Mouse (Mus musculus) C2C12 (cell line): Measurements from ENCODE around the gene Myrf. TPM values are rescaled to one million over a fixed set of nuclear protein-coding genes. Genes with fewer than 3 reads are reported as not detected.
A peak's percentile ranks its signal among the peaks of the same experiment; 100 is the strongest.

Experiments used
- H3K27me3 ChIP-seq: one replicate; pipeline ENCODE4 v1.6.1; 2011; ENCODE audit not compliant: control insufficient read depth, insufficient read depth, insufficient read length
- H3K36me3 ChIP-seq: one replicate; pipeline ENCODE4 v1.6.1; 2011; ENCODE audit not compliant: control insufficient read depth, insufficient read depth
- H3K4me3 ChIP-seq: one replicate; pipeline ENCODE4 v1.5.1; 2011; ENCODE audit warnings: mild to moderate bottlenecking, control low read depth; ENCODE audit not compliant: poor library complexity, insufficient read depth, severe bottlenecking
- H3K79me2 ChIP-seq: one replicate; pipeline ENCODE4 v1.6.1; 2011; ENCODE audit not compliant: control insufficient read depth, insufficient read depth
- H3K79me3 ChIP-seq: one replicate; pipeline ENCODE4 v1.6.1; 2011; ENCODE audit warnings: low read depth, control low read depth
- H3ac ChIP-seq: one replicate; pipeline ENCODE3; 2011; ENCODE audit warnings: low read depth; ENCODE audit not compliant: control insufficient read depth, insufficient read length
- CEBPB ChIP-seq: IDR thresholded peaks from one replicate; pipeline ENCODE4 v1.6.1; 2011; ENCODE audit warnings: low read depth, mild to moderate bottlenecking, control low read depth, moderate library complexity
- CTCF ChIP-seq: IDR thresholded peaks from one replicate; pipeline ENCODE4 v1.5.1; 2011; ENCODE audit not compliant: control insufficient read depth, insufficient read depth, insufficient read length
- FOSL1 ChIP-seq: IDR thresholded peaks from one replicate; pipeline ENCODE4 v1.8.0; 2011; ENCODE audit warnings: mild to moderate bottlenecking, low read length; ENCODE audit not compliant: poor library complexity, insufficient read depth, severe bottlenecking
- MAX ChIP-seq: IDR thresholded peaks from one replicate; pipeline ENCODE4 v1.6.1; 2011; ENCODE audit warnings: mild to moderate bottlenecking, control low read depth
- MYOD1 ChIP-seq: IDR thresholded peaks from one replicate; pipeline ENCODE4 v1.6.1; 2011; ENCODE audit warnings: low read depth; ENCODE audit not compliant: control insufficient read depth, insufficient read length
- MYOG ChIP-seq: IDR thresholded peaks from one replicate; pipeline ENCODE4 v1.6.1; 2011; ENCODE audit not compliant: control insufficient read depth, insufficient read length; ENCODE audit errors: extremely low read depth
- USF1 ChIP-seq: IDR thresholded peaks from one replicate; pipeline ENCODE4 v1.6.1; 2011; ENCODE audit warnings: low read depth, mild to moderate bottlenecking, control low read depth, moderate library complexity
- polyA plus RNA-seq: library from polyadenylated mRNA; unstranded; fragments of >200 nt; fragmentation: generic; extraction: Trizol; gene quantifications from one replicate; pipeline ENCODE4 v1.2.1, GENCODE M21; 2012; ENCODE audit warnings: missing spikeins

Myrf gene
- polyA plus RNA-seq, 1 experiment = 0.21 TPM

DNA sequence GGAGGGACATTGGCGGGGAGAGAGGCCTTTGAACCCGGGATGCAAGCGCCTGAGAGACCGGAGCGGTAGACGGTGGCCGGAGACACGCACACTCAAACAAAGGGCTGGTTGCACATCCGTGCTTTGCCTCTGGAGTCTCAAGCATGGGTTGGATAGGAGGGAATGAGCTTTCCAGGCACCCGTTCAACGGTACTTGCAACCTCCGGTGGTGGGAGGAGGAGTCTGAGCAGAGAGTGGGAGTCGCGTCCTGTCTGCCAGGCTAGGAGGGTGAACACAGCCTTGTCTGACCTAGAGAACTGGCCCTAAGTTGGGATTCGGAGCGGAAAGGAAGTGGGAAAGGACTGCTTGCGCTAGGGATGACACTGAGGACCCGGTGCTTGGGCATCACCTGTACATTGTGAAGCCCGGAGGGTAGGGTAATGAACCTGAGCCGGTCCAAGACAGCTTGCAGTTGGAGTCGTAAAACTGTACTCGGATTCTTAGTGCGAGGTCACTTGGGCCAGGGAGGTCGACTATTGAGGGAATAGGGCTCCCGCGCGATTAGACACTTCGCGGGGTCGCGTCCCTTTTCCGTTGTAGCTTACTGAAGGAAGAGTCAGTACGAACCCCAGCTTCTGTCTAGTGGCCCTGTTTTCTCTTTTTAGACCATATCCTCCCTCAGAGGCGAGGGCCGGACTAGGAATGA, 57.1 kb downstream of the Myrf start:
- peaks cover 13% of the 10 kb centered on the region for H3K79me3 ChIP-seq

DNA sequence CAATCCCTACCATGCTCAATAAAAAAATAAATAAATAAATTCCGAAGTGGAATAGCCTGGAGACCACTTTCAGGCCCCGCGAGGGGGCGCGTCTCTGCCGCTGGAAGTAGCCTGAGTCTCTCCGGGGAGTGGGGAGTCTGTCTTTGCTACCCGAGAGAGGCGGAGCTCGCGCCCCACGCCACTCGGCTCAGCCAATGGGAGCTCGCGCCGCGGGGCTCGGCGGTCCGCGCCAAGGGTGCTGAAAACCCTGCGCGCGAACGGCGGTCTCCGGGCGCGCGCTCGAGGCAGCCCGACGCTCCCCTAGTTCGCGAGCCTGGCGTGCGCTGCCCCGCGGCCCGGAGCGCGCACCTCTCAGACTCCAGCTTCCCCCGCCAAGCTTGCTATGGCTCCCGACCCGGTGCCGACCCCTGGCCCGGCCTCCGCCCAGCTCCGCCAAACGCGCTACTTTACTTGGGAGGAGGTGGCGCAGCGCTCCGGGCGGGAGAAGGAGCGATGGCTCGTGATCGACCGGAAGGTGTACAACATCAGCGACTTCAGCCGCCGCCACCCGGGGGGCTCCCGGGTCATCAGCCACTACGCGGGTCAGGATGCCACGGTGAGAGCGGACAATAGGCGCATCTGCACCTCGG, 57.8 kb downstream of the Myrf start, which contains the start of gene Fads1:
Fads1 (plus strand) TSS at position 219 of the 629 bp plus-strand sequence.
- Histone ChIP-seq H3K27me3 (no peaks in the 10 kb centered on the region), H3ac (peak within 1 kb of the TSS; percentile 91)

More for the DNA sequence above, 57.1 kb downstream of the Myrf start:
- Histone ChIP-seq H3K4me3 (peak overlapping the region; percentile 92), H3K79me2 (peaks cover 35% of the 10 kb centered on the region), H3ac (peak overlapping the region; percentile 91), H3K36me3 (peaks cover 29% of the 10 kb centered on the region), H3K27me3 (no peaks in the 10 kb centered on the region)
- TF ChIP-seq CEBPB = no peak
- peak; percentile 2 for TF ChIP-seq MAX

GRCm38 (mm10) chr19:10182142-10182541, 58.4 kb downstream of the Myrf start:
- peaks cover 35% of the 10 kb centered on the region for H3K79me2 ChIP-seq
- H3K36me3 ChIP-seq = peaks cover 17% of the 10 kb centered on the region
- H3K27me3 ChIP-seq = no peaks in the 10 kb centered on the region
- H3K79me3 ChIP-seq = peaks cover 13% of the 10 kb centered on the region
- H3K4me3 ChIP-seq = no peak overlapping the region
- H3ac ChIP-seq = no peak overlapping the region
- TF ChIP-seq MYOG = no peak
- peak; percentile 47 for TF ChIP-seq USF1

More for the DNA sequence above, 57.8 kb downstream of the Myrf start, which contains the start of gene Fads1:
- no peak for TF ChIP-seq CEBPB
- TF ChIP-seq CTCF = peak; percentile 14
- peak; percentile 15 for TF ChIP-seq MAX
- Histone ChIP-seq H3K4me3 (peak within 1 kb of the TSS; percentile 92), H3K79me2 (peaks cover 35% of the 10 kb centered on the region), H3K36me3 (peaks cover 24% of the 10 kb centered on the region), H3K79me3 (peaks cover 13% of the 10 kb centered on the region)

DNA sequence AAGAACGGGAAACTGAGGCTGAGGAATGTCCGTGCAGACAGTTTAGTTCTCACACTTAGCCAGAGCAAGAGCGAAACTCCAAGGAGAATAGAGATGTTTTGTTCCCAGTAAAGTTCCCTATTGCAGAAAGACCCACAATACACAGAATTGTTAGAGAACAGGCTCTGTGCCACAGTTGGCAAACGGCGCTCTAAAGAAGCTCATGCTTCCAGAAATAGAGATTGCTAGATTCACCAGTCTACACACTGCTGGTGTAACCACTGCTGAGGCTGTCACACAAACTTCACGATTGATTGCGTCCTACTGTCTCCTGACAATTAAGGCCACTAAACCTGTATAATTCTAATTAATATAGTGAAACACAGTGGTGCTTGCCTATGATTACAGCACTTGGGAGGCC, 59.3 kb downstream of the Myrf start:
- peaks cover 13% of the 10 kb centered on the region for H3K79me3 ChIP-seq
- H3K4me3 ChIP-seq = no peak overlapping the region
- H3K79me2 ChIP-seq = peaks cover 33% of the 10 kb centered on the region
- no peaks in the 10 kb centered on the region for H3K27me3 ChIP-seq
- peaks cover 8% of the 10 kb centered on the region for H3K36me3 ChIP-seq
- no peak overlapping the region for H3ac ChIP-seq
- no peak for TF ChIP-seq CEBPB
- no peak for TF ChIP-seq USF1
- no peak for TF ChIP-seq MAX
- no peak for TF ChIP-seq CTCF
- TF ChIP-seq MYOD1 = no peak
- TF ChIP-seq MYOG = no peak
- TF ChIP-seq FOSL1 = no peak

- Histone ChIP-seq H3K79me3 (no peaks in the 10 kb centered on the region), H3K36me3 (no peaks in the 10 kb centered on the region), H3K79me2 (no peaks in the 10 kb centered on the region), H3K27me3 (no peaks in the 10 kb centered on the region), H3K4me3 (no peak overlapping the region), H3ac (no peak overlapping the region)
- TF ChIP-seq MYOG = no peak
- no peak for TF ChIP-seq CEBPB
- TF ChIP-seq MAX = no peak
- no peak for TF ChIP-seq FOSL1
- TF ChIP-seq USF1 = no peak
- TF ChIP-seq CTCF = no peak
- no peak for TF ChIP-seq MYOD1
Measured at GRCm38 (mm10) chr19:10176941-10177372, 63.6 kb downstream of the Myrf start.

GRCm38 (mm10) chr19:10176477-10176876, 64.1 kb downstream of the Myrf start:
- H3K79me2 ChIP-seq = no peaks in the 10 kb centered on the region
- H3K4me3 ChIP-seq = no peak overlapping the region
- no peak overlapping the region for H3ac ChIP-seq
- no peaks in the 10 kb centered on the region for H3K36me3 ChIP-seq
- TF ChIP-seq USF1 = no peak
- no peak for TF ChIP-seq CTCF
- no peak for TF ChIP-seq MAX
- TF ChIP-seq CEBPB = no peak
- TF ChIP-seq FOSL1 = no peak
- no peak for TF ChIP-seq MYOG
- no peak for TF ChIP-seq MYOD1
- H3K27me3 ChIP-seq = no peaks in the 10 kb centered on the region
- H3K79me3 ChIP-seq = no peaks in the 10 kb centered on the region
